Mouse (Mus musculus) adrenal gland, postnatal 4 days (tissue): ENCODE data around the gene Gabpb1. TPM values are rescaled to one million over a fixed set of nuclear protein-coding genes. Genes with fewer than 3 reads are reported as not detected.

ENCODE experiments used
- DNase-seq, 2 experiments: peaks; one replicate each; pipeline ENCODE4 v3.0.0; 2021 to 2022; ENCODE audit warnings: low spot score in 2 of 2, mixed read lengths in 2 of 2
- total RNA-seq, 2 experiments: library from RNA; stranded (reverse); gene quantifications; 2 replicates each; pipeline ENCODE4 v1.2.3; 2021

The Gabpb1 gene
- total RNA-seq, 2 experiments from 2014 or later: 27.7 to 28.2 TPM

GRCm38 (mm10) chr2:126597279-126598241 is 78.6 kb downstream of the Gabpb1 start:
- no peak for DNase-seq

DNA sequence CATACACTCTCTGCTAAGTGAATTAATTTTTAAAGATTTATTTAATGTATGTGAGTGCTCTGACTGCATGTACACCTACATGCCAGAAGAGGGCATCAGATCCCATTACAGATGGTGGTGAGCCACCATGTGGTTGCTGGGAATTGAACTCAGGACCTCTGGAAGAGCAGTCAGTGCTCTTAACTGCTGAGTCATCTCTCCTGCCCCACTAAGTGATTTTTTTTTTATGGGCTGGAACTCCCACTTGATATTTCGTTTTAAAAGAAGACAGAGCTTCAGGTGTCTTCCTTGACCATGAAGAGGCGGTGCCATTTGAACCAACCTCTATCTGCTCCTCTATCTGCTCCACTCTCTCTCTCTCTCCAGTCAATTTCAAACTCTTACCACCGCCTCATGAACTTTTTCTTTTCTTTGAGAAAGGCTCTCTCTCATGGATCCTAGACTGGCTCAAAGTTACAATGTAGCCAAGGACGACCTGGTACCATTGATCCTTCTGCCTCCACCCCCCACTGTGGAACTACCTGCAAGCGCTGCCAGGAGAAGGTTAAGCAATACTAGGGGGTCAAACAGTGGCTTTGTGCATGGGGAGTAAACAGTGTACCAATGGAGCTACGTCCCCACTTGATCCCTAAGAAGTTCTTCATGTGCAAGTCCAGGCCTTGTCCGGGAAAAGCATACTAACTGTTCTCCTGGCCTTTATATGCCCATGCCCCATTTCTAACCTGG is 79.6 kb downstream of the Gabpb1 start:
- DNase-seq: no peak

DNA sequence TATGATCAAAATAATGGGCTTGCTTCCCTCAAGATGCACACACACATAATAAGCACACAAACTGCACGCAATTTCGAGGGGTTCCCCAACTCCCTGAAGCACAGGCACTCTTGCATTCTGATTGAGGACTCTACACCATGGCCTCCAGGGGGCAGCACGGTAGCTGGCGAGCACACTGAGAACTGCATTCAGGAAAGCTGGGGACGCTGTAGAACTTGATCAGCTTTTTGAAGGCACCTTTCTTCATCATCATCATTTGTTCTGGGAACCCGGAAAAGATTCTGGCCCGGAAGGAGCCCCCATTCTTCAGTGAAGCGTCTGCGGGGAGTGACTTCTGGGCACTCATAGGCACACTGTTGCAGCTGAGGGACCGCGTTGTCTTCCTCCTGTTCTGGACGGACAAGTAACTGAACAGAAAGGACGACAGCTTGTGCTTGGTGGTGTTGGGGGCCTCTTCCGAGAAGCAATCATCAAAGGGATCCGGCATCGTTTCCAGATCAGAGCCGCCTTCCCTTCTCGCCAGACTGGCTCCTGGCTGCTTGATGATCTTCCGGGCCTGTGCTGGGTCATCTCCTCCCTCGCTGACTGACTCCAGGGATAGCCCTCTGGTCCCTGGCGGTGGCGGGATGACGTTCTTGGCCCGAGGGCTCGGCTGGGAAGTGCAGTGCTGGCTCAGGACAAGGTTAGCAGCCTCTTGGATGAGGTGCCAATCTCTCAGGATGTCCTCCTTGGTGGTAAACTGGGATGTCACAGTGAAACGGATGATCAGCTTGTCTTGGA is 82.1 kb downstream of the Gabpb1 start:
- DNase-seq: peak in 1 of 2 experiments; percentile 40

- no peak for DNase-seq
Observed at GRCm38 (mm10) chr2:126591304-126591703, 84.8 kb downstream of the Gabpb1 start.

DNA sequence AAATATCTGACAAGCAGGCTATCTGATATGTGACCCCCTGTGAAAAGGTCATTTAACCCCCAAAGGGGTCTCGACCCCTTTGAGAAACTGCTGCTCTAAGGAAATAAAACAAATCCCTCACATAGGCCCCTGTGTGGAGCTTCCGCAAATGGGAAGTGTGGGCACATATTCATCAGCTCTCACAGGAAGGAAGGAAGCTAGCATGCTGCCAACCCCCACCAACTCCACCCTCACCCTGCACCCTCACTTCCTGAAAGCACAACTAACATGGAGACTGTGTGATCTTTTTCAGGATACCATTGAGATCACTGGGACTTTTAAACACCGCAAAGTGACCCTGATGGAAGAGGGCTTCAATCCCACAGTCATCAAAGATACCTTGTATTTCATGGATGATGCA is 88.7 kb downstream of the Gabpb1 start:
- DNase-seq: no peak

DNA sequence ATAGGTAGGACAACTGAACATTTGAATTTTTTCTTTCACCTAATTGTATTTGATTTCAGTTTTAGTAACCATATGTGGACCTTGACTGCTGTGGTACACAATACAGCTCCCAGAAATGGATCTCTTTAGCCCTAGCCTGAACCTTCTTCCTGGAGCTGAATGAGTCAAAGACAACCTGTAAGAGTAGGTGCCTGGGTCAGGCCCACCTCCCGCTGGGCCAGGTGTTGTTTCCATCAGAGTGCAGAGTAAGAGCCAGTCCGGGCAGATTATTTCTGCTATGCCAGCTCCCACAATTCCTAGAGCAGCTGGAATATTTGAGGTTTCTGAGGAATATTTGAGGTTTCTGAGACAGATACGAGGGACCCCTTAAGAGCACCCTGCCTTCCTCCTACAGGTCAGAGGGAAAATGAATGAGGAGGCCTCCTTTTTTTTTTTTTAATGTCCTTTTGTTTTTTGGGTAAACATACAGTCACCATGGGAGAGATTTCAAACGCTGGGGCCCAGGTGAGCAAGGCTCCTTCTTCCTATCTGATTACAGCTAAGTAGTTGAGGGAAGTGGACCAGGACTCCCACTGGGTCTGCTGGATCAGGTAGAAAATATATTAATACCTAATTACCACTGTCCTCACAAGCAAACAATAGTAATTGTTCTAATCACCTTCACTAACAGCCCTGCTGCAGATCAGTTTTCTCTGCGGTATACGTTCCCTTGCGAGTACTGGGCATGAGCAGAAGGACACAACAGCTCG is 91.3 kb downstream of the Gabpb1 start:
- no peak for DNase-seq

DNA sequence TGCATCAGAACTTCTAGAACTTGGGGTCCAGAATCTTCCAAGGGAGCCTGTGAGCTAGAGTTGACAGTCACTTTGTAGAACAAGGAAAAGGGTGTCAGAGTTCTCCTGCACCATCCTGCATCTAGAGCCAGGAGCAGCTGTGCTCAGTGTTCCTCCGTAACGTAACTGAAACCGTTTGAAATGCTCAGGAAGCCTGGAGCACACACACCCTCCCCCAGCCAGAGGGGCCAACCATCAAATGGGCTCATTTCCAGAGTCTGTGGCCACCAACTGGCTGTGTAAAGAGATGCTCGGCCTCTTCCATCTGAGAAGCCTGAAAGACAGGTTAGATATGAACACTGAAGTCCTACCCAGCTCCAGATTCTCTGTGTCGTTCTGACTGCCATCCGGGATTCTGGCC is 92.2 kb downstream of the Gabpb1 start:
- no peak for DNase-seq

DNA sequence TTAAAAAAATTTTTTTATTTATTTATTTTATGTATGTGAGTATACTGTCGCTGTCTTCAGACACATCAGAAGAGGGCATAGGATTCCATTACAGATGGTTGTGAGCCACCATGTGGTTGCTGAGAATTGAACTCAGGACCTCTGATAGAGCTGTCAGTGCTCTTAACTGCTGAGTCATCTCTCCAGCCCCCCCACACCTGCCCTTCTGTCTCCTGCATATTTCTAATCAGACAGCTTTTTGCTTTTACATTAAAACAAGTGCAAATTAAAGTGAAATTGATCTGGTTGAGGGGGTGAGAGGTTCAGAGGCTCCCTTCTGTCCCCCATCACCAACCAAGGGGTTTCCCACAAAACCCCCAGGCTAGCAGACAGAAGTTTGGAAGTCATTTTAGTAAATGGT is 96.9 kb downstream of the Gabpb1 start:
- no peak for DNase-seq

Other genes with a start within 250 kb of the Gabpb1 start
- 1 to 10 TPM in 1 of 2 experiments, under 1 TPM in 1; 0.95 to 1.3 TPM for gene Atp8b4, start 175.7 kb downstream of the Gabpb1 start, total RNA-seq
- gene Slc27a2, start 123.9 kb downstream of the Gabpb1 start, total RNA-seq: 10 to 100 TPM; 24.9 to 67.7 TPM
- gene Hdc, start 57.0 kb downstream of the Gabpb1 start, total RNA-seq: 10 to 100 TPM; 16.8 to 53.9 TPM
- 10 to 100 TPM; 63.0 to 66.3 TPM for gene Usp8, start 31.0 kb upstream of the Gabpb1 start, total RNA-seq
- gene Usp50, start 107.1 kb upstream of the Gabpb1 start, total RNA-seq: not detected
- gene Trpm7, start 199.9 kb upstream of the Gabpb1 start, total RNA-seq: 10 to 100 TPM; 64.1 to 69.1 TPM